Mouse (Mus musculus) midbrain, embryonic 12.5 days (tissue): ENCODE data around the gene Tbx5. TPM values are rescaled to one million over a fixed set of nuclear protein-coding genes. Genes with fewer than 3 reads are reported as not detected.

ENCODE experiments used
- ATAC-seq: fragments of 200-750 bp; cut with Nextera tagmentation; 2 replicates; pipeline ENCODE4 v1.8.0; 2017; ENCODE audit warnings: low read depth, moderate TSS enrichment, moderate library complexity; ENCODE audit not compliant: low FRiP score
- H3K27ac ChIP-seq: fragments of 300-500 bp; sonication (generic); replicated peaks from 2 replicates; pipeline ENCODE4 v1.5.1; 2016; ENCODE audit warnings: mild to moderate bottlenecking
- H3K27me3 ChIP-seq: fragments of 300-500 bp; sonication (generic); 2 replicates; pipeline ENCODE4 v1.6.1; 2016; ENCODE audit warnings: mild to moderate bottlenecking
- H3K36me3 ChIP-seq: fragments of 300-500 bp; sonication (generic); 2 replicates; pipeline ENCODE4 v1.6.1; 2016
- H3K4me1 ChIP-seq: fragments of 300-500 bp; sonication (generic); 2 replicates; pipeline ENCODE4 v1.6.1; 2016
- H3K4me2 ChIP-seq: fragments of 300-500 bp; sonication (generic); replicated peaks from 2 replicates; pipeline ENCODE4 v1.6.1; 2016; ENCODE audit warnings: mild to moderate bottlenecking, moderate library complexity
- H3K4me3 ChIP-seq: fragments of 300-500 bp; sonication (generic); 2 replicates; pipeline ENCODE4 v1.5.1; 2016; ENCODE audit warnings: mild to moderate bottlenecking
- H3K9ac ChIP-seq: fragments of 300-500 bp; sonication (generic); replicated peaks from 2 replicates; pipeline ENCODE4 v1.6.1; 2016; ENCODE audit warnings: mild to moderate bottlenecking, moderate library complexity
- H3K9me3 ChIP-seq: fragments of 300-500 bp; sonication (generic); 2 replicates; pipeline ENCODE4 v1.6.1; 2016; ENCODE audit warnings: mild to moderate bottlenecking
- WGBS: fragments of 180-500 bp; shearing (Covaris S2); methylation state at CpG from one replicate; pipeline ENCODE4 v1.1.7; 2016; 5-methylcytosine and 5-hydroxymethylcytosine counted together
- polyA plus RNA-seq: library from polyadenylated mRNA; unstranded; fragments of >200 nt; fragmentation: Nextera tagmentation; extraction: Ambion mirVana; gene quantifications from 2 replicates; pipeline ENCODE4 v1.2.1, GENCODE M21; 2016

The Tbx5 gene
- polyA plus RNA-seq, 1 experiment from 2014 or later = 0.08 TPM

DNA sequence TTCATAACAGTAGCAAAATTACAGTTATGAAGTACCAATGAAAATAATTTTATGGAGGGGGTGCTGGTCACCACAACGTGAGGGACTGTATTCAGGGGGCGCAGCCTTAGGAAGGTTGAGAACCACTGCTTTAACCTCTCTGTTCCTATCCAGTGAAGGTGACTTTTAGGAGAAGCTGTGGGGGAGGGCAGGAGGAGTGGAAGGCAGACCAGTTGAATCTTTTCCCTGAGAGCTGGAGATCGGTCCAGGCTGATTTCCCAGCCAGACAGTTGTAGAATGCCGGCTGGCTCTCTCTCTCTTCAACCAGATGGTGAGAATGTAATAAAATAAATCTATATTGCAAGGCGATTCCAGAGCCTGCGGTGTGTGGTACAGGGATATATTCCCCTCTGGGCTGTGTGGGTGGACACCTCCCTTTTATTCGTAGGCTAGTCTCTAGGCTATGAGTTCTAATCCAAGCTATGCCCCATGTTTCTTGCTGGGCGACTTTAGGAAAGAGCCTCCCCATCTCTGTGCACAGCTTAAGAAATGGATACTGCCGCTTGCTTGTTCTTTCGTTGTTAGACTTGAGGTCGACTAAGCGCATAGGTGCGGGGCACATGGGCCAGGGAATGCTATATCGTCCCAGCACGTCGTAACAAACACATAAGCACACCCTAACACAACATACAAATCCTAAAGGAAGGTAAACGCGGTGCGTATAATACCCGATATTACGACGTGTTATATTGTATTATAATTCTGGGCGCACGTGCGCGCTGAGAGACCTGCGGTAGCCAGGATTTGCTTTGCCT lies 29.7 kb upstream of the Tbx5 start:
- Histone ChIP-seq H3K27me3 (peaks cover 100% of the 10 kb centered on the region), H3K36me3 (no peaks in the 10 kb centered on the region), H3K27ac (no peak overlapping the region)

DNA sequence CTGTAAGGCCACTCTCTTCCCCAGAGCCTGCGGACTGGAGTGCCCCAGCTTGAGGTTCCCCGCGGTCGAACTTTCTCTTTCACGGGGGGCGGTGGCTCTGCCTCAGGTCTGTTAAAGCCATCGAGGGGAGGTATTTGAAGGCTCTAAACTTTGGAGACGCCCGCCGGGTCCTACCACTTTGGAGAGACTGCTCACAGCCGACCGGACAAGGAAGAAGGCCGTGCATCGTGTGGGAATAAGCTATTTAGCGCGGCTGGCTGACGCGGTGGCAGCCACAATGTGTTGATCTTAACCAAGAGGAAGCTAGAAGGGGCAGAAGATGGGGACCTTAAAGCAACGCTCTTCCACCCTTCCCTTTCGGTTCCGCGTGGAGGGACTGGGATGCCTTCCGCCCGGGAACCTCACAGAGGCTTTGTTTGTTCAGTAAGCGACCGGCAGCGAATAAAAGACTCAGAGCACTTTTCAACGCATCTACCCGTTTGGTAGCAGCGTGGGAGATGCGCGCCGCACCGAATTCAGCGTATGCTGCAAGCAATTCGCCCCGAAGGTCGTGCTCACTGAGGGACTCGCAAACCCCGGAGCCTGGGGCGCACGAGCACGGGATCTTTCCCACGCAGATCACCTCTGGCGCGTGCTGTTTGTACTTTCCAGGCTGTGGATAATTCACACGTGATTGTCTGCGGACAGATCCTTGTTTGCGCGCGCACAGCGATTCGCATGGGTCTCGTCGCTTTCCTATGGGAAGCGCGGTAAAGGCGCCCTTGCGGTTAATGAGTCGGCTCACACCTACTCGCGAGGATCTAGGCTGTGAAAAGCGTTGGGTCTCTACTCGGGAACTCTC lies 28.8 kb upstream of the Tbx5 start:
- under 1% methylated on average over 63 of the region's 64 CpGs for WGBS
- ATAC-seq = no peak

More for the DNA sequence above, 29.7 kb upstream of the Tbx5 start:
- ATAC-seq = no peak
- Histone ChIP-seq H3K4me3 (no peak overlapping the region), H3K4me1 (no peaks in the 10 kb centered on the region), H3K9me3 (no peaks in the 10 kb centered on the region), H3K9ac (no peak overlapping the region), H3K4me2 (no peak overlapping the region)
- WGBS = 2% methylated on average over 27 of the region's 27 CpGs

DNA sequence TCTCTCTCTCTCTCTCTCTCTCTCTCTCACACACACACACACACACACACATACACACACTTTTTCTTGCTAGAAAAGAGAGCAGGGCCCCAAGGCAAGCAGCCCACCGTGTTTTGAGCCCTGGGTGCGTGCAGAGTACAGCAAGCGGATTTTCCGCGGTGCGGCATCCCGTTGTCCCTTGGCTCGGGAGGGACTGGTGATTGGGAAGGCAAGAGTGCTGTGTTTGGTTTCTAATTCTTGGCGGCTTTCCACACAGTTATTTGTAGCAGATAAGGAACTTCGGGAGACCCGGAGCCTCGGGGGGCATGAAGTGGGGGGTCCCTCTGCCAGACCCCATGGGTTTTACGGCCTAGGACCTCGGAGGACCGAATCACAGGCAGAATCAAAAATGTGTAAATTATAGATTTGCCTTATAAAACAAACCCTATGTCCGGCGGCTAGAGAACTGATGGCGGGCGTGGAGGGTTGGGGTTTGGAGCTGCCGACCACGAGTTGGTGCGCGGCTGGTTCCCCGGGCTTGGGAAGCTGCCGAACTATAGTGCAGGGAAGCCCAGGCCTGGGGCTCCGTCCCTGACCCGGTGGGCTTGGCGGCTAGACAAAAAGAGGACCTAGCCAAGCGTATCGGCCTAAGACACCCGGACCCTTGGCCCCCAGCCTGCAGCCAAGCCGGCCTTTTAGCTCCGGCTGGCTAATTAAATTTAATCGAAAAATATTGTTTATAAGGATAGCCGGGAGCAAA lies 28.0 kb upstream of the Tbx5 start:
- WGBS = under 1% methylated on average over 35 of the region's 35 CpGs
- H3K9ac ChIP-seq = no peak overlapping the region
- H3K4me2 ChIP-seq = no peak overlapping the region
- H3K4me3 ChIP-seq = no peak overlapping the region
- no peak overlapping the region for H3K27ac ChIP-seq
- H3K4me1 ChIP-seq = no peaks in the 10 kb centered on the region
- peaks cover 100% of the 10 kb centered on the region for H3K27me3 ChIP-seq
- peaks cover 4% of the 10 kb centered on the region; the same call in 1 of the 2 replicates for H3K9me3 ChIP-seq
- no peak for ATAC-seq
- H3K36me3 ChIP-seq = no peaks in the 10 kb centered on the region

More for the DNA sequence above, 28.8 kb upstream of the Tbx5 start:
- Histone ChIP-seq H3K9ac (no peak overlapping the region), H3K27me3 (peaks cover 100% of the 10 kb centered on the region), H3K36me3 (no peaks in the 10 kb centered on the region), H3K4me1 (no peaks in the 10 kb centered on the region), H3K27ac (no peak overlapping the region), H3K4me2 (no peak overlapping the region), H3K4me3 (no peak overlapping the region), H3K9me3 (no peaks in the 10 kb centered on the region)

DNA sequence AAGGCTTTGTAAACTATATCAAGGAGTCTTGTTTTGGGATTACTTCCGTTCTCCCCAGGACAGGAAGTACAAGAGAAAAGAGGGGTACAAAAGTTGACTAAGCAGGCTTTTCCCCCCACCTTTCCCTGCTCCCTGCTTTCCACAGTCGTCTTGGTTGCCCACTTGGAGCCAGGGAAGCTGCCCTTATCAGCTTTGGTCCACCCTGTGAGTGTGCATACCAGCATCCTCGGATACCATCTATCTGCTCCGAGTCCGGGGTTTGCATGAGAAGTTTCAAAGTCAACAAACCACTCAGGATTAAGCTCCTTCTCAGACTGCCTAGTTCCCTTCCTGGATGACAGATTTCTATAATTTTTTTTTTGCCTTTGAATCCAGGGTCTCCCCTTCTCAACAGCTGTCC lies 26.8 kb upstream of the Tbx5 start:
- 1% methylated on average over 5 of the region's 5 CpGs for WGBS
- peaks cover 5% of the 10 kb centered on the region; the same call in 1 of the 2 replicates for H3K9me3 ChIP-seq
- no peaks in the 10 kb centered on the region for H3K36me3 ChIP-seq
- H3K4me3 ChIP-seq = no peak overlapping the region
- peaks cover 98% of the 10 kb centered on the region for H3K27me3 ChIP-seq
- no peak overlapping the region for H3K27ac ChIP-seq
- ATAC-seq = no peak
- H3K9ac ChIP-seq = no peak overlapping the region
- no peak overlapping the region for H3K4me2 ChIP-seq
- H3K4me1 ChIP-seq = no peaks in the 10 kb centered on the region

DNA sequence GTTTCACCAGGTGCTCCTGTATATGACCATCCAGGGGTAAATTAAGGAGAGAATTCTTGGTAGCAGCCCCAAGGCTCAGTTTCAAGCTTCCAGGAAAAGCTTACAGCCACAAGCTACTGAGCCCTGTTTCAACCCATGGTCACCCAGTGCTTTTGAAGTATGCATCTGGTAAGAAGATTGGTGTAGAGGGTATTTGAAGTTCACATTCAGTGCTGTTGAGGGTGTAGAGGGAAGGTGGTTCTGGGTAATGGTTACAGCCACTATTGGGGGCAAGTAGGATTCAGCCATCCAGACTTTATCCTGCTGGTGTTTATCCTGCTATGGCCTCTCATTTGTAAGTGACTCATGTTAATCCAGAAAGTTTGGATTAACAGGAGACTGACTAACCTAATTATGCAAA lies 26.0 kb upstream of the Tbx5 start:
- Histone ChIP-seq H3K4me3 (no peak overlapping the region), H3K4me1 (no peaks in the 10 kb centered on the region), H3K4me2 (no peak overlapping the region), H3K36me3 (no peaks in the 10 kb centered on the region), H3K27me3 (peaks cover 98% of the 10 kb centered on the region), H3K9me3 (peaks cover 5% of the 10 kb centered on the region; the same call in 1 of the 2 replicates), H3K9ac (no peak overlapping the region), H3K27ac (no peak overlapping the region)
- no peak for ATAC-seq

DNA sequence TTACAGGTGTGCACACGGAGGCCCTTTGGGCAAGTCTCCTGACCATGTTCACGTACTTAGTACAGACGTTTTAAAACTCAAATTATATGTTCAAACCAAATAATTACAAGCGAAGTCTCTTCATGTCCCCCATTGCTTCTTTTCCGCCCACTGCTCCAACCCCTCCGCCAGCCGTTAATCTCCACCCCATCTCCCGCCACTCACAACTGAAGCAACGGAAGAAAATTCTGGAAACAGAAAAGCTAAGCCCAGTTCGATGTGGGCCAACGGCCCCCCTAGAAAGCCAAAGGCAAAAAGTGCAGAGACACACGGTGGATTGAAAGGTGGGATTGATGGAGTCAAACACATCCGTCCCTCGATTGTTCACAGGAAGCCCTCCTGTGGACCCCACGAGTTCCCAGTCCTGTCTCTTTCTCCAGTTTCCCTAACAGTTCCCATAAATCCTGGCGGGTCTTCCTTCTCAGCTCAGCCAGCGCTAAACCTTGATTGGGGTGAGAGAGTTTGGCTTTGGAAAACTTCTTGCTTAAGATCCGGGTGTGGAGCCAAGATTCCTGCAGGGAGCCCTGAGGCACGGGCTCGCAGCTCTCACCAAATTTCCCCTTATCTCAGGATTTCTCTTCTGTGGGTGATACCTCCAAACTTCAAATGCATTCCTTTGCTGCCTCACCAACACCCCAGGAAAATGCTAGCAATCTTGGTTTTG lies 24.8 kb upstream of the Tbx5 start:
- H3K9me3 ChIP-seq = peaks cover 5% of the 10 kb centered on the region; the same call in 1 of the 2 replicates
- H3K4me2 ChIP-seq = no peak overlapping the region
- no peaks in the 10 kb centered on the region for H3K36me3 ChIP-seq
- no peak overlapping the region for H3K4me3 ChIP-seq
- 2% methylated on average over 20 of the region's 20 CpGs for WGBS
- ATAC-seq = no peak
- no peaks in the 10 kb centered on the region for H3K4me1 ChIP-seq
- no peak overlapping the region for H3K27ac ChIP-seq
- no peak overlapping the region for H3K9ac ChIP-seq
- peaks cover 94% of the 10 kb centered on the region for H3K27me3 ChIP-seq

DNA sequence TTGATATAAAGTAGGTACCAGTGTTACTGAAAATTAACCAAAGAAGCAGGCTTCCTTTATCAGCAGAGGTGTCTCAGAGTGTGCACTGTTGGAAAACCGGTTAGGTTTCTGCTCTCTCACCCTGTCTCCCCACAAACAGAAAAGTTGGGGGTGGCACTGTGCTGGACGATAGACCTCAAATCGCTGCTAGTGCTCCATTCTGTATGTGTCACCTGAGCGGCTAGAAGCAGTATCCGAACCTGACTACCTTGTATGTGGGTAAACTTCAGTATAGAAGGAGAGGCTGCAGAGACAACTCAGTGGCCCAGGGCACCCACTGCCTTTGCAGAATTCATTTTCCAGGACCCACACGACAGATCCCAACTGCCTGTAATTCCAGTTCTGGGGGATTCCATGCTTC lies 23.8 kb upstream of the Tbx5 start:
- Histone ChIP-seq H3K9ac (no peak overlapping the region), H3K4me3 (no peak overlapping the region), H3K4me1 (no peaks in the 10 kb centered on the region), H3K4me2 (no peak overlapping the region), H3K27me3 (peaks cover 92% of the 10 kb centered on the region), H3K9me3 (peaks cover 5% of the 10 kb centered on the region; the same call in 1 of the 2 replicates), H3K27ac (no peak overlapping the region), H3K36me3 (no peaks in the 10 kb centered on the region)
- ATAC-seq = no peak
- WGBS = 42% methylated on average over 6 of the region's 6 CpGs

DNA sequence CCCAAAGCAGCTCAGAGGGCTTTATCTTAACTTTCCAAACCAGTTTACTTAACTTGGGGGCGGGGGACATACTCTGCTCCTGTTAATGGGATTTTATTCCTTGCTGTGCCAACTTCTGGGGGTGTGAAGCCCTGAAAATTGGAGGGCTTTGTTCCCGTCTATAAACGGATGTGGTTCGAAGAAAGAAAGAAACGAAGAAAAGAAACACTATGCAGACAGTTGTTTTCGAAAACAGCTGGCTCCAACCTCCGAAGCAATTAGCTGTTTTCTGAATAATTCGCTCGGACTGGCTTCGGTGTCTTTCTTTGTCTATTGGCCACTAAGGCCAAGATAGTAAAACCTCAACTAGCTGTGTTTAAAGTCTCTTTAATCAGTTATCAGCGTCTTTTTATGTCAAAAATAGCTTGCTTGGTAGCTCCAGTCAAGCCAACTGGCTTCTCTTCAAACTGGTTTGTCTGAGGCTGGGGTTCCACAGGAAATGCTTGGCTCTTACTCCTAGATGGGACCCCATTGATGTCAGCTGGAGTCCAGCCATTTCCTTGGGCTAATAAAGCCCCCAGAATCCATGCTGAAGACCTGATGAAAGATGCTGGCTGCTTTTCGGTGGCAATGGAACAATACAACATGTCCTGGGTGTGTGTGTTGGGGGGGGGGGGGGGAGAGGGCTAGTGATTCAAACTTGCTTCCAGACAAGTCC lies 21.3 kb upstream of the Tbx5 start:
- Histone ChIP-seq H3K36me3 (no peaks in the 10 kb centered on the region), H3K27me3 (peaks cover 78% of the 10 kb centered on the region), H3K4me2 (no peak overlapping the region), H3K27ac (no peak overlapping the region), H3K4me3 (no peak overlapping the region), H3K4me1 (no peaks in the 10 kb centered on the region), H3K9ac (no peak overlapping the region), H3K9me3 (peaks cover 11% of the 10 kb centered on the region)
- ATAC-seq = no peak
- 63% methylated on average over 12 of the region's 12 CpGs for WGBS

DNA sequence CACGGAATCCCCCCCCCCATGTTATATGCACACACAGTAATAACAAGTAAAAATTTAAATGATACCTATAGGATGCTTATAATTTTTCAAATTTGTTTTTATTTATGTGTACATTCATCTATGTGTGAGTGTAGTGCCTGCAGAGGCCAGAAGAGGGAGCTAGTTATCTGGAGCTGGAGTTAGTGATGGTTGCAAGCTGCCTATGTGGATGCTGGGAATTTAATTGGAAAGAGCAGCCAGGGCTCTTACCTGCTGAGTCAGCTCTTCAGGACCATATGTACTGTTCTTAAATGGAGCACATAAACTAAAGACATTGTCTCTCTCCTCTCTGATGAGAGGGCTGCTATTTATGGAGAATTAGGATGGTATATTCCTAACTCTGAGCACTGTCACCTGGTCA lies 17.2 kb upstream of the Tbx5 start:
- 59% methylated on average over 1 of the region's 1 CpGs for WGBS
- Histone ChIP-seq H3K27me3 (peaks cover 57% of the 10 kb centered on the region), H3K4me2 (no peak overlapping the region), H3K4me1 (no peaks in the 10 kb centered on the region), H3K4me3 (no peak overlapping the region), H3K9ac (no peak overlapping the region), H3K27ac (no peak overlapping the region), H3K36me3 (no peaks in the 10 kb centered on the region), H3K9me3 (peaks cover 6% of the 10 kb centered on the region; the same call in 1 of the 2 replicates)
- ATAC-seq = no peak

DNA sequence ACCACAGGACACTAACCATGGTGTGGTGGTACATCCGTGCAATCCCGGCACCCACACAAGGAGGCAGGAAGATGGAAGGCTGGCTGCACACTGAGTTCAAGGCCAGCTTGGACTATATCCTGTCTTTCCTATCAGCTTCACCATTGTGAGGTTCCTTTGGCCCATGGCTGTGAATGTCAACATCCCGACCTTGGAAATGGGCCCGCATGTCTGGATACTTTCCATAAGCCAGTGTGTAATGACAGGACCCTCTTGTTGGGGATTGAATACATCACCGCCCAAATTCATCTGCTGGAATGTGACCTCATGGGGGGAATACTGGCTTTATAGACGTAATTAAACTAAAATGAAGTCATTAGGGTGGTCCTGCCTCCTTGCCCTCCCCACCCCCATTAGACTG lies 12.0 kb upstream of the Tbx5 start:
- no peak overlapping the region for H3K27ac ChIP-seq
- peaks cover 69% of the 10 kb centered on the region for H3K27me3 ChIP-seq
- no peak overlapping the region for H3K4me2 ChIP-seq
- H3K9me3 ChIP-seq = 0 out of 2 replicates have a peak, but pooled peaks cover 2% of the 10 kb centered on the region
- 92% methylated on average over 6 of the region's 6 CpGs for WGBS
- H3K4me1 ChIP-seq = no peaks in the 10 kb centered on the region
- H3K9ac ChIP-seq = no peak overlapping the region
- H3K4me3 ChIP-seq = no peak overlapping the region
- no peak for ATAC-seq
- H3K36me3 ChIP-seq = no peaks in the 10 kb centered on the region

DNA sequence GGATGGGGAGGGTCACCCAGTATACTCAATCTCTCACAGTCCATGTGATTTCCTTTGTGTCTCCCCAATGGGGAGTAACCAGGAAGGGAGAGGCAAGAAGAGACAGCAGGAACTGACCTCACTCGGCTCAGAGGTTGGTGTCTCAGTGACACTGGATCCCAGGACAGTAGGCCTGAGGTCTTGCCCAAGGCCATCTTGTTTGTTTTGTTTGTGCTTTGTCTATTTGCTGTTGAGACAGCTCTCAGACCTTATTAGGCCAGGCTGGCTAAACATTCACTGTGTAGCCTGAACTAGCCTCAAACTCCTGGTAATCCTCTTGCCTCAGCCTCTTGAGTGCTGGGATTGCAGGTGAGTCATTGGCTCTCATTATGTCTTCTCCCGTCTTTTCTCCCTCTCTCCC lies 11.0 kb upstream of the Tbx5 start:
- WGBS = 47% methylated on average over 2 of the region's 2 CpGs
- H3K4me2 ChIP-seq = no peak overlapping the region
- no peaks in the 10 kb centered on the region for H3K4me1 ChIP-seq
- H3K9me3 ChIP-seq = no peaks in the 10 kb centered on the region
- H3K9ac ChIP-seq = no peak overlapping the region
- no peak for ATAC-seq
- H3K36me3 ChIP-seq = no peaks in the 10 kb centered on the region
- no peak overlapping the region for H3K27ac ChIP-seq
- no peak overlapping the region for H3K4me3 ChIP-seq
- peaks cover 69% of the 10 kb centered on the region for H3K27me3 ChIP-seq
